Mouse (Mus musculus): ENCODE data around the gene Calhm1.

DNA sequence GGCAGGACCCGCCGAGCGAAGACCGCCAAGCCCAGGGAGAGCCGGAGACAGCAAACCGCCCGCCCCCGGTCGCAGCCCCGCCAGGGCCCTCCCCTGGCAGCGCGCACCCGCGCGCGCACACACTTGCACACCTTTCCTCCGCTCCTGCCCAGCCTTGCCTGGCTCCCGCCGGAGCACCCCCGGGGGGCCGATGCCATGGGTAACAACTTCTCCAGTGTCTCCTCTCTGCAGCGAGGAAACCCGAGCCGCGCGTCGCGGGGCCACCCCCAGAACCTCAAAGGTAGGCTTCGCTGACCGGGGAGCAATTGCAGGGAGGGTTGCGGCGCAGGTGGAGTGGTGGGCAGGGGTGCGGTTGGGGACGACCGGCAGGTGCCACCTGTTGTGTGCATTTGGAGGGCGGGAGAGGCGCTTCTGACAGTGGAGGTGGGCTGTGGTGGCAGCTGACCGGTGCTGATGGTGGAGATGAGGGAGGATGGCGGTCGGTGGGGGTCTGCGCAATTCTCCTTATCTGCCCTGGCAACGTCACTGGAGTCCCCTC is 35.3 kb upstream of the Calhm1 start:
- TF ChIP-seq CTCF (conservative IDR thresholded peaks at IDR 0.05; ENCODE audit: low read length): no peak
- TF ChIP-seq NANOG (IDR thresholded peaks at IDR 0.05; ENCODE audit: borderline replicate concordance, low read length): no peak

Data from E14TG2a.4 (cell line).